Mouse (Mus musculus): Measurements from ENCODE around the gene Idnk. TPM values are rescaled to one million over a fixed set of nuclear protein-coding genes. Genes with fewer than 3 reads are reported as not detected.

Idnk gene
- polyA plus RNA-seq, 1 experiment, result 11.7 TPM

- Histone ChIP-seq H3K79me3 (ENCODE audit: low read depth) (peaks cover 99% of the 10 kb centered on the region), H3K27me3 (ENCODE audit: control insufficient read depth, insufficient read depth, insufficient read length) (no peaks in the 10 kb centered on the region), H3K36me3 (ENCODE audit: control insufficient read depth, insufficient read depth) (peaks cover 17% of the 10 kb centered on the region), H3ac (ENCODE audit: control insufficient read depth, insufficient read length, low read depth) (no peak overlapping the region), H3K4me3 (ENCODE audit: insufficient read depth, poor library complexity, severe bottlenecking) (no peak overlapping the region), H3K79me2 (ENCODE audit: control insufficient read depth, insufficient read depth) (peaks cover 100% of the 10 kb centered on the region)
- TF ChIP-seq MAX (IDR thresholded peaks at IDR 0.05), result no peak
- no peak for TF ChIP-seq FOSL1 (IDR thresholded peaks at IDR 0.05; ENCODE audit: insufficient read depth, low read length, poor library complexity, severe bottlenecking)
- TF ChIP-seq CTCF (IDR thresholded peaks at IDR 0.05; ENCODE audit: control insufficient read depth, insufficient read depth, insufficient read length), result no peak
- no peak for TF ChIP-seq MYOD1 (IDR thresholded peaks at IDR 0.05; ENCODE audit: control insufficient read depth, insufficient read length, low read depth)
- TF ChIP-seq CEBPB (IDR thresholded peaks at IDR 0.05; ENCODE audit: low read depth), result no peak
- no peak for TF ChIP-seq USF1 (IDR thresholded peaks at IDR 0.05; ENCODE audit: low read depth)
- no peak for TF ChIP-seq MYOG (IDR thresholded peaks at IDR 0.05; ENCODE audit: control insufficient read depth, extremely low read depth, insufficient read length)
Observed at GRCm38 (mm10) chr13:58204986-58205385, 47.5 kb downstream of the Idnk start.

- Histone ChIP-seq H3K36me3 (ENCODE audit: control insufficient read depth, insufficient read depth) (peaks cover 17% of the 10 kb centered on the region), H3K79me2 (ENCODE audit: control insufficient read depth, insufficient read depth) (peaks cover 100% of the 10 kb centered on the region), H3K27me3 (ENCODE audit: control insufficient read depth, insufficient read depth, insufficient read length) (no peaks in the 10 kb centered on the region), H3K79me3 (ENCODE audit: low read depth) (peaks cover 99% of the 10 kb centered on the region), H3ac (ENCODE audit: control insufficient read depth, insufficient read length, low read depth) (no peak overlapping the region), H3K4me3 (ENCODE audit: insufficient read depth, poor library complexity, severe bottlenecking) (no peak overlapping the region)
- no peak for TF ChIP-seq CTCF (IDR thresholded peaks at IDR 0.05; ENCODE audit: control insufficient read depth, insufficient read depth, insufficient read length)
- no peak for TF ChIP-seq USF1 (IDR thresholded peaks at IDR 0.05; ENCODE audit: low read depth)
- TF ChIP-seq FOSL1 (IDR thresholded peaks at IDR 0.05; ENCODE audit: insufficient read depth, low read length, poor library complexity, severe bottlenecking), result no peak
- no peak for TF ChIP-seq CEBPB (IDR thresholded peaks at IDR 0.05; ENCODE audit: low read depth)
- no peak for TF ChIP-seq MYOD1 (IDR thresholded peaks at IDR 0.05; ENCODE audit: control insufficient read depth, insufficient read length, low read depth)
- TF ChIP-seq MAX (IDR thresholded peaks at IDR 0.05), result no peak
- no peak for TF ChIP-seq MYOG (IDR thresholded peaks at IDR 0.05; ENCODE audit: control insufficient read depth, extremely low read depth, insufficient read length)
Observed at GRCm38 (mm10) chr13:58206084-58206483, 48.6 kb downstream of the Idnk start.

DNA sequence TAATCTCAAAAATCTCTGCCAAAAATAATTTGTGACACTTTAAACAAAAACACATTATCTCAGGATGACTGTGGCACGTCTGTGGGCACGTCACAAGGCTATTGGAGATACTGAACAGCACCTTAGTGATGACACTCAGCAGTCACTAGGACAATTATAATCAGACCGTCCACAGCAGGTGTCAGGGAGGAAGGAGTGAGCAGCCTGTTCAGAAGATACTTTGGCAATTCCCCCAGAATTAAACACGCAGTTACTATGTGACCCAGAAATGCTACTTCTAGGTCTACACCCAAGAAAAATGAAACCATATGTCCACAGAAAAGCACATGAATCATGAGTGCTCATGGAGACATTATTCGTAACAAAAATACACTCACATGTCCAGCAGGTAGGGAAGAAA lies 53.0 kb downstream of the Idnk start:
- Histone ChIP-seq H3ac (ENCODE audit: control insufficient read depth, insufficient read length, low read depth) (no peak overlapping the region), H3K79me2 (ENCODE audit: control insufficient read depth, insufficient read depth) (peaks cover 100% of the 10 kb centered on the region), H3K79me3 (ENCODE audit: low read depth) (peaks cover 95% of the 10 kb centered on the region), H3K4me3 (ENCODE audit: insufficient read depth, poor library complexity, severe bottlenecking) (no peak overlapping the region), H3K27me3 (ENCODE audit: control insufficient read depth, insufficient read depth, insufficient read length) (no peaks in the 10 kb centered on the region), H3K36me3 (ENCODE audit: control insufficient read depth, insufficient read depth) (peaks cover 19% of the 10 kb centered on the region)
- TF ChIP-seq MYOD1 (IDR thresholded peaks at IDR 0.05; ENCODE audit: control insufficient read depth, insufficient read length, low read depth) (no peak), FOSL1 (IDR thresholded peaks at IDR 0.05; ENCODE audit: insufficient read depth, low read length, poor library complexity, severe bottlenecking) (no peak), CTCF (IDR thresholded peaks at IDR 0.05; ENCODE audit: control insufficient read depth, insufficient read depth, insufficient read length) (no peak), CEBPB (IDR thresholded peaks at IDR 0.05; ENCODE audit: low read depth) (no peak), MAX (IDR thresholded peaks at IDR 0.05) (no peak), MYOG (IDR thresholded peaks at IDR 0.05; ENCODE audit: control insufficient read depth, extremely low read depth, insufficient read length) (no peak)

DNA sequence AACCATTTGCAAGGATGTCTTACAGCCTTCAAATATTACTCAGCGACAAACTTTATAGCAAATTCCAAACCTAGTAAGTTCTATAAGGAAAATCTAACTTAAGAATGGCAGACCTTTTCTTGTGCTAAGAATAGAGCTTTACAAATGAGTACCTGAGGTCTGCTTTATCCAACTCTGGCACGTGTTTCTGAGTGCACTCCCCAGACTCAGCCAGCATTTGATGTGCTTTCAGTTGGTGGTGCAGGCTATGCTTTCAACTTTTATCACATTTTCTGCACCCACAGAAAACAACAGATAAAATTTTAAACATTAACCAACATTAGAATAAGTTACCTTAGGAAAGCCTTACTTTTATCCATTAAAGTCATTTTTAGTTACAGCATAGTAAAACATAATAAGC lies 55.1 kb downstream of the Idnk start:
- Histone ChIP-seq H3K4me3 (ENCODE audit: insufficient read depth, poor library complexity, severe bottlenecking) (no peak overlapping the region), H3K79me2 (ENCODE audit: control insufficient read depth, insufficient read depth) (peaks cover 85% of the 10 kb centered on the region), H3K36me3 (ENCODE audit: control insufficient read depth, insufficient read depth) (peaks cover 5% of the 10 kb centered on the region), H3K27me3 (ENCODE audit: control insufficient read depth, insufficient read depth, insufficient read length) (no peaks in the 10 kb centered on the region), H3ac (ENCODE audit: control insufficient read depth, insufficient read length, low read depth) (no peak overlapping the region), H3K79me3 (ENCODE audit: low read depth) (peaks cover 74% of the 10 kb centered on the region)
- TF ChIP-seq MYOD1 (IDR thresholded peaks at IDR 0.05; ENCODE audit: control insufficient read depth, insufficient read length, low read depth) (no peak), USF1 (IDR thresholded peaks at IDR 0.05; ENCODE audit: low read depth) (no peak), FOSL1 (IDR thresholded peaks at IDR 0.05; ENCODE audit: insufficient read depth, low read length, poor library complexity, severe bottlenecking) (no peak), MYOG (IDR thresholded peaks at IDR 0.05; ENCODE audit: control insufficient read depth, extremely low read depth, insufficient read length) (no peak), CEBPB (IDR thresholded peaks at IDR 0.05; ENCODE audit: low read depth) (no peak), MAX (IDR thresholded peaks at IDR 0.05) (no peak), CTCF (IDR thresholded peaks at IDR 0.05; ENCODE audit: control insufficient read depth, insufficient read depth, insufficient read length) (no peak)

GRCm38 (mm10) chr13:58213801-58214200 lies 56.4 kb downstream of the Idnk start:
- TF ChIP-seq MAX (IDR thresholded peaks at IDR 0.05) (no peak), USF1 (IDR thresholded peaks at IDR 0.05; ENCODE audit: low read depth) (no peak), CTCF (IDR thresholded peaks at IDR 0.05; ENCODE audit: control insufficient read depth, insufficient read depth, insufficient read length) (no peak), FOSL1 (IDR thresholded peaks at IDR 0.05; ENCODE audit: insufficient read depth, low read length, poor library complexity, severe bottlenecking) (no peak), MYOG (IDR thresholded peaks at IDR 0.05; ENCODE audit: control insufficient read depth, extremely low read depth, insufficient read length) (no peak), MYOD1 (IDR thresholded peaks at IDR 0.05; ENCODE audit: control insufficient read depth, insufficient read length, low read depth) (no peak), CEBPB (IDR thresholded peaks at IDR 0.05; ENCODE audit: low read depth) (no peak)
- Histone ChIP-seq H3K36me3 (ENCODE audit: control insufficient read depth, insufficient read depth) (peaks cover 5% of the 10 kb centered on the region), H3K4me3 (ENCODE audit: insufficient read depth, poor library complexity, severe bottlenecking) (peak overlapping the region; percentile 82), H3K27me3 (ENCODE audit: control insufficient read depth, insufficient read depth, insufficient read length) (no peaks in the 10 kb centered on the region), H3ac (ENCODE audit: control insufficient read depth, insufficient read length, low read depth) (no peak overlapping the region), H3K79me2 (ENCODE audit: control insufficient read depth, insufficient read depth) (peaks cover 72% of the 10 kb centered on the region), H3K79me3 (ENCODE audit: low read depth) (peaks cover 61% of the 10 kb centered on the region)

Other genes with a start within 250 kb of the Idnk start
- gene Spock1, start 249.3 kb upstream of the Idnk start, polyA plus RNA-seq (2012; fragmentation: generic; extraction: Trizol), result 0.50 TPM
- 0.01 TPM for gene Klhl3, start 44.1 kb upstream of the Idnk start, polyA plus RNA-seq (2012; fragmentation: generic; extraction: Trizol)
- gene Hnrnpa0, start 29.1 kb upstream of the Idnk start, polyA plus RNA-seq (2012; fragmentation: generic; extraction: Trizol), result 173 TPM
- 60.0 TPM for gene Ubqln1, start 58.0 kb downstream of the Idnk start, polyA plus RNA-seq (2012; fragmentation: generic; extraction: Trizol)
- gene Gkap1, start 118.0 kb downstream of the Idnk start, polyA plus RNA-seq (2012; fragmentation: generic; extraction: Trizol), result 12.2 TPM
- 0.01 TPM for gene Kif27, start 201.5 kb downstream of the Idnk start, polyA plus RNA-seq (2012; fragmentation: generic; extraction: Trizol)
- gene 2210016F16Rik, start 227.6 kb downstream of the Idnk start, polyA plus RNA-seq (2012; fragmentation: generic; extraction: Trizol), result 3.4 TPM
- 5.9 TPM for gene Rmi1, start 244.6 kb downstream of the Idnk start, polyA plus RNA-seq (2012; fragmentation: generic; extraction: Trizol)
- gene Hnrnpk, start 245.7 kb downstream of the Idnk start, polyA plus RNA-seq (2012; fragmentation: generic; extraction: Trizol), result 370 TPM

Data from C2C12 (cell line).